Comparison of ENCODE assay signal across 9 mouse cellular contexts in genomic region chr2:32852156-32852555, GRCm38 (mm10). TPM values are rescaled to one million over a fixed set of nuclear protein-coding genes. Genes with fewer than 3 reads are reported as not detected.
A peak's percentile ranks its signal among the peaks of the same experiment; 100 is the strongest.
DNase-seq lines count a peak whose midpoint lies in the region; ATAC-seq and TF ChIP-seq lines count a peak whose summit lies in the region.
"Had no signal": no experiment of that assay in that cellular context is flagged by ENCODE, and none has a peak within 500 bp of the region (broad histone marks: within the 10 kb centered on the region; RNA-seq: fewer than 3 reads in every experiment).

No protein-coding gene starts in this region.

- WGBS in embryonic facial prominence, embryonic 12.5 days: 2% methylated on average over 20 of the region's 20 CpGs
- WGBS in midbrain, embryonic 15.5 days: 2% methylated on average over 20 of the region's 20 CpGs

- H3K27ac ChIP-seq in embryonic facial prominence, embryonic 12.5 days: no peak overlapping the region
- H3K27ac ChIP-seq in midbrain, embryonic 15.5 days: no peak overlapping the region; the same call in 1 of the 2 replicates

- H3K27me3 ChIP-seq in C2C12 (ENCODE audit: control insufficient read depth, insufficient read depth, insufficient read length): peaks cover 8% of the 10 kb centered on the region
- H3K27me3 ChIP-seq in Patski: peaks cover 3% of the 10 kb centered on the region
- H3K27me3 ChIP-seq in embryonic facial prominence, embryonic 12.5 days: peaks cover 11% of the 10 kb centered on the region; the same call in 1 of the 2 replicates
- H3K27me3 ChIP-seq in midbrain, embryonic 15.5 days (replicated peaks): peaks cover 6% of the 10 kb centered on the region; the same call in 1 of the 2 replicates

- POLR2A ChIA-PET in Patski (lab: Charles Lee): no interaction called here

- intact Hi-C loops in left cerebral cortex, postnatal 36 days (cut with DNase I): no loop called here

- peaks cover 3% of the 10 kb centered on the region; the same call in 1 of the 2 replicates for H3K4me1 ChIP-seq in embryonic facial prominence, embryonic 12.5 days
- H3K4me1 ChIP-seq in midbrain, embryonic 15.5 days: peaks cover 13% of the 10 kb centered on the region

- no peak overlapping the region for H3K4me2 ChIP-seq in embryonic facial prominence, embryonic 12.5 days (replicated peaks)
- H3K4me2 ChIP-seq in midbrain, embryonic 15.5 days: peak overlapping the region; percentile 50

- CTCF ChIA-PET in Patski (lab: Charles Lee): interaction anchor here (1.2 to 2.4 kb wide), 4 partner anchors 10 to 89 kb away, joined by 3 to 12 read pairs (median 5); no protein-coding TSS in a partner anchor

- no peaks in the 10 kb centered on the region for H3K36me3 ChIP-seq in C2C12 (ENCODE audit: control insufficient read depth, insufficient read depth)
- H3K36me3 ChIP-seq in embryonic facial prominence, embryonic 12.5 days: no peaks in the 10 kb centered on the region
- H3K36me3 ChIP-seq in midbrain, embryonic 15.5 days (replicated peaks): no peaks in the 10 kb centered on the region

- no peaks in the 10 kb centered on the region for H3K79me3 ChIP-seq in C2C12 (ENCODE audit: low read depth)

- TF ChIP-seq CTCF in C2C12 (IDR thresholded peaks at IDR 0.05; ENCODE audit: control insufficient read depth, insufficient read depth, insufficient read length) (no peak), Patski (IDR thresholded peaks at IDR 0.05) (peak; percentile 49)

- H3K79me2 ChIP-seq in C2C12 (ENCODE audit: control insufficient read depth, insufficient read depth): no peaks in the 10 kb centered on the region

- no peak overlapping the region for H3K4me3 ChIP-seq in C2C12 (ENCODE audit: insufficient read depth, poor library complexity, severe bottlenecking)
- no peak overlapping the region for H3K4me3 ChIP-seq in embryonic facial prominence, embryonic 12.5 days
- peak overlapping the region; percentile 10 for H3K4me3 ChIP-seq in midbrain, embryonic 15.5 days
- H3K4me3 ChIP-seq: erythroblast, embryonic 14.5 days had no signal

- no peak for ATAC-seq in Patski
- ATAC-seq in embryonic facial prominence, embryonic 12.5 days (ENCODE audit: insufficient number of reproducible peaks, insufficient read depth, low FRiP score, low TSS enrichment): no peak
- ATAC-seq in midbrain, embryonic 15.5 days (replicated peaks): peak; percentile 37; the same call in 1 of the 2 replicates
- ATAC-seq in erythroblast, adult 5-6 weeks (replicated peaks; ENCODE audit: low FRiP score, poor library complexity, severe bottlenecking): no peak

- H3ac ChIP-seq in C2C12 (ENCODE audit: control insufficient read depth, insufficient read length, low read depth): no peak overlapping the region

- 0 out of 2 replicates have a peak overlapping the region, but pooled peaks have one; percentile 0 for H3K9ac ChIP-seq in embryonic facial prominence, embryonic 12.5 days
- H3K9ac ChIP-seq in midbrain, embryonic 15.5 days: peak overlapping the region; percentile 29; the same call in 1 of the 2 replicates

- DNase-seq in Patski (ENCODE audit: low read depth, low spot score): no peak
- DNase-seq in induced T-regulatory cell, adult 2 months (ENCODE audit: low read depth): peak; percentile 62
- DNase-seq in left cerebral cortex, postnatal 36 days (ENCODE audit: low spot score in 2 of 2): peak; percentile 82 to 86
- peak; percentile 64 for DNase-seq in testis, postnatal 10 days (ENCODE audit: low spot score)

- no peaks in the 10 kb centered on the region for H3K9me3 ChIP-seq in embryonic facial prominence, embryonic 12.5 days
- H3K9me3 ChIP-seq in midbrain, embryonic 15.5 days: no peaks in the 10 kb centered on the region

- in situ Hi-C loops in Patski (cut with MboI; ENCODE audit: low pct_unique_long_range_greater_than_20kb): loop anchor here (5.0 kb wide), 2 partner anchors 65 to 140 kb away; partner anchors contain the start of gene Cdk9

TF ChIP-seq in C2C12, 6 proteins besides CTCF, POLR2A, EP300 and RAD21:
- TF ChIP-seq USF1 (IDR thresholded peaks at IDR 0.05; ENCODE audit: low read depth): peak; percentile 35
- TF ChIP-seq MYOD1 (IDR thresholded peaks at IDR 0.05; ENCODE audit: control insufficient read depth, insufficient read length, low read depth): no peak
- no peak for TF ChIP-seq MYOG (IDR thresholded peaks at IDR 0.05; ENCODE audit: control insufficient read depth, extremely low read depth, insufficient read length)
- TF ChIP-seq MAX (IDR thresholded peaks at IDR 0.05): no peak
- TF ChIP-seq FOSL1 (IDR thresholded peaks at IDR 0.05; ENCODE audit: insufficient read depth, low read length, poor library complexity, severe bottlenecking): no peak
- TF ChIP-seq CEBPB (IDR thresholded peaks at IDR 0.05; ENCODE audit: low read depth): no peak

RNA-seq across cellular contexts. Expression of gene Stxbp1, which starts 5.1 kb away (rescaled TPM):
- 28.7 TPM for polyA plus RNA-seq in C2C12 (2012; fragmentation: generic; extraction: Trizol)
- polyA plus RNA-seq in Patski (2021): 30.1 TPM
- 28.3 and 32.4 TPM in 2 replicates for polyA plus RNA-seq in embryonic facial prominence, embryonic 12.5 days (2016; fragmentation: Nextera tagmentation; extraction: Ambion mirVana)
- total RNA-seq in left cerebral cortex, postnatal 36 days (2021): 1,000 to 10,000 TPM in 1 of 2 experiments, 100 to 1,000 TPM in 1; 963 to 1,065 TPM
- polyA plus RNA-seq in midbrain, embryonic 15.5 days (2015; fragmentation: Nextera tagmentation; extraction: Ambion mirVana): 324 and 330 TPM in 2 replicates
- 0.96 and 1.3 TPM in 2 replicates for total RNA-seq in erythroblast, adult 5-6 weeks (2015; ENCODE audit: low replicate concordance)
- total RNA-seq in erythroblast, adult 5-6 weeks (2017; ENCODE audit: low replicate concordance): 0.34 and 0.56 TPM in 2 replicates

RNA-seq across cellular contexts. Expression of gene Fam129b, which starts 23.8 kb away (rescaled TPM):
- polyA plus RNA-seq in C2C12 (2012; fragmentation: generic; extraction: Trizol) (294 TPM), Patski (2021) (170 TPM)
- 48.8 and 54.7 TPM in 2 replicates for polyA plus RNA-seq in embryonic facial prominence, embryonic 12.5 days (2016; fragmentation: Nextera tagmentation; extraction: Ambion mirVana)
- 10 to 100 TPM; 22.6 to 23.7 TPM for total RNA-seq in left cerebral cortex, postnatal 36 days (2021)
- 29.7 and 31.3 TPM in 2 replicates for polyA plus RNA-seq in midbrain, embryonic 15.5 days (2015; fragmentation: Nextera tagmentation; extraction: Ambion mirVana)
- 3.1 and 5.8 TPM in 2 replicates for total RNA-seq in erythroblast, adult 5-6 weeks (2015; ENCODE audit: low replicate concordance)
- total RNA-seq in erythroblast, adult 5-6 weeks (2017; ENCODE audit: low replicate concordance): 2.6 and 5.6 TPM in 2 replicates
